Mouse (Mus musculus) mouse embryonic stem cell (cell line): Measurements from ENCODE around the gene Mmp17.
"Not testable (repeated sequence)": the region's sequence is repeated elsewhere in the genome, so short reads cannot be mapped to it uniquely, and the experiment has no call there.

Source experiments
- in situ Hi-C, 2 experiments: fragments of 300-500 bp; cut with MboI; formaldehyde crosslinking; loops; 1 replicate in 1 of 2; 3 replicates in 1 of 2; pipeline ENCODE4 v1.14.3; 2019 to 2020; ENCODE audit warnings: low sequenced_read_pairs in 2 of 2, low pct_unique_long_range_greater_than_20kb in 1 of 2, mixed read lengths in 1 of 2; ENCODE audit not compliant: unreplicated experiment in 1 of 2

Mmp17 gene

GRCm38 (mm10) chr5:129584583-129585541 is 893 bp downstream of the Mmp17 start:
- in situ Hi-C loops = loop anchor here (10.0 to 25.0 kb wide), 4 partner anchors 200 to 520 kb away; no protein-coding TSS in a partner anchor

- in situ Hi-C loops = loop anchor here (10.0 to 25.0 kb wide), 4 partner anchors 201 to 521 kb away; no protein-coding TSS in a partner anchor
These were observed 2.0 kb downstream of the Mmp17 start for GRCm38 (mm10) chr5:129586016-129586415.

DNA sequence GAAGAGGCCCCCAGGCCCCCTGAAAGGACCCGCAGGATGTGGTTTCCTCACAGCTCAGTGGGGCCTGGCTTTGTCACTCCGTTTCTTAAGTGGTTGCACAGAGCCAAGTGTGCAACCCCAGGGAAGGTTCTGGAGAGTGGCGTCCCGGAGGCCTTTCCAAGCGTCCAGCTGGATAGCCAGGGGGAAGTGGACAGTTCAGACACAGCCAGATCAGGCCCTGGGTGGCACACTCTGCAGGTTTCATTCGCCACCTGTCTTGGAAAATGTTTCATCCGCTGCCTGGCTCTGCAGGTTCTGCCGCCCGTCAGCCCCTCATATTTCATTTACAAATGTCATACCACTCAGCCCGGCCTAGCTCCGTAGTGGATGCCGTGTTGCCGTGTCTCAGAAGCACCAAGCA is 2.5 kb downstream of the Mmp17 start:
- in situ Hi-C loops = loop anchor here (10.0 to 25.0 kb wide), 4 partner anchors 202 to 522 kb away; no protein-coding TSS in a partner anchor

DNA sequence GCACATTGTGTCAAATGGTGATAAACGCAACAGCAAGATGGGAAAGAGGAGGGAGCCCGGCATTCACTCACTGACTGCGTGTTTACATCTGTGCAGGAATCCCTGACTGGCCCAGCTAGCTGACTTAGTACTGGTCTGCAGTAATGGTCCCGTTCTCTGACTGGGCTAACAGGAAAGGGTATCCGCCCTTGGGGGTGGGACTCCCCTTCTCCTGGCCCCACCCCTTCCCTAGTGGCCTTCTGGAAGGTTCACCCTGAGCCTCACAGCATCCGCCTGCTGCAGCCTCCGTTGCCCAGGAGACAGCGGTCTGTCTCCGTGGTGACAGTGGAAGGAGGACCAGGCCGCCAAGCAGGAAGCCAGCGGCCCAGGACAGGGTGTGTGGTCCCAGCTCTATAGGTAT is 6.9 kb downstream of the Mmp17 start:
- in situ Hi-C loops = loop anchor here (5.0 to 25.0 kb wide), 4 partner anchors 254 to 534 kb away; no protein-coding TSS in a partner anchor

GRCm38 (mm10) chr5:129594116-129595114 is 10.4 kb downstream of the Mmp17 start:
- in situ Hi-C loops = loop anchor here (5.0 to 25.0 kb wide), 4 partner anchors 257 to 537 kb away; no protein-coding TSS in a partner anchor

DNA sequence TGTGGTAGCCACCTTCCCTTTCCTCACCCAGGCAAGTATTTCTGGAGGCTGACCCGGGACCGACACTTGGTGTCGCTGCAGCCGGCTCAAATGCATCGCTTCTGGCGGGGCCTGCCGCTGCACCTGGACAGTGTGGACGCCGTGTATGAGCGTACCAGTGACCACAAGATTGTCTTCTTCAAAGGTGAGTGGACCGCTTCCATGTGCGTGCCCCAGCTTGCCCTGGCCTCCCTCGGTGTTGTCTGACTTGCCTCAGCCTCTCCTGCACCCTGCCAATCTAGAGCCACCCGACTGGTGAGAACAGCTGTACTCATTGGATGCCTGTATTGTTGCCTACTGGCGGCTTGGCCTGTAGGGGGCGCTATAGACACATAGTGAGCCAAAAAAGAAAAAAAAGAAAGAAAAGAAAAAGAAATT is 18.1 kb downstream of the Mmp17 start:
- in situ Hi-C loops = no loop called here

DNA sequence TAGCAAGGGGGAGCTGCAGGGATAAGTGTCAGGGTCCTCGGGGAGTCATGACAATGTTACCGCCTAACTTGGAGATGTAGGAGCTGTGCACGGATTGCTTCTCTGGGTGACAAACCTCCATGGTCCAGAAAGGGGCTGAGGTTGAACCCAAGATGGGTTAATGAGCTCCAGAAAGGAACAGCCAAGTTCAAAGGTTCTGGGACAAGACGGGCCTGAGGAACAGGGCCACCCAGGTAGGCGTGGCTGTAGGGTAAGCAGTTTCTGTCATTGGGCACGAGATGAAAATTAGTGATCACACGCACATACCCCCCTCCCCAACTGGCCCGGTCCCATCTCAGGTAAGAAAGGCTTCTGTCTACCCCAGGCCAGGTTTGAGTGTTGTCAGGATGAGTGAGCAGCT is 23.5 kb downstream of the Mmp17 start:
- in situ Hi-C loops = no loop called here

- in situ Hi-C loops = loop anchor here in 1 of 2 experiments (10.0 kb wide), 1 partner anchor 134 kb away; no protein-coding TSS in a partner anchor
These were observed 27.1 kb downstream of the Mmp17 start for GRCm38 (mm10) chr5:129611060-129611459.

- in situ Hi-C loops = not testable (repeated sequence)
These were observed 36.6 kb downstream of the Mmp17 start for GRCm38 (mm10) chr5:129620600-129620999.

GRCm38 (mm10) chr5:129621361-129621760 is 37.4 kb downstream of the Mmp17 start:
- in situ Hi-C loops = no loop called here

DNA sequence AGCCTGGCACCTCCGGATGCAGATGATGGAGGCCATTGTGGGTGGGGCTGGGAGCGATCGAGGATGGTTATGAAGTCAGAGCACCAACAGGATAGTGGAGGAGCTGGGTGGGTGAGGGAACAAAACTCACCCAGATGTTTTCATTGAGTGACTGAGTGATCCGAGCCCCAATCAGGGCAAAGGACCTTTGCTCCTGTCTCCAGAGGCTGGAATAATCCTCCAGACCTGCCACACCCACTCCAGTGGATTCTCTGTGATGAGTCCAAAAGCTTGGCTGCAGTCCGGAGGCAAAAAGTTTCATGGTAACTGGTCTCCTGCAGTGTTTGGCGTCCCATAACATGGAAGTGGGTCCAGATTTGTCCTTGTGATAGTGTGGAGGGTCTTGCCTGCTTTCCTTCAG is 42.1 kb downstream of the Mmp17 start:
- in situ Hi-C loops = no loop called here

DNA sequence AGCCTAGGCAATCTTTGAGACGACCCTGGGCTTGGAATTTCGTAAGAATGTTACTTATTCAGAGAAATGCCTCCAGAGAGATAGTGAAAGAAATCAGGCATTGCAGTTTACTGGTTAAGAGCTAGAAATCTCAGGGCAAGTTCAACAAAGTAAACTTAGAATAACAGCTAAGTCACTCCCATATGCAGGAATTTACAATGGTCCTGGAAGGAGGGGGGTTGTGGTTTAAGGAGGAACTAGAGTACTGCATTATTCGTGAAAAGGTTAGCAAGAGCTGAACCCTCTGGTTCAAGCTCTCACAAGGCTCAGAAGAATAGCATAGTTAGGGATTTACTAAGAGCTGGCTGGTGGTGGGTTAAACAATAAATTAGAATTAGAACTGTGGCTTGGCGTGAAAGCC is 42.6 kb downstream of the Mmp17 start:
- in situ Hi-C loops = not testable (repeated sequence)

- in situ Hi-C loops = not testable (repeated sequence)
These were observed 48.6 kb downstream of the Mmp17 start for GRCm38 (mm10) chr5:129632270-129633250.

- in situ Hi-C loops = no loop called here
These were observed 66.9 kb downstream of the Mmp17 start for GRCm38 (mm10) chr5:129650858-129651257.

DNA sequence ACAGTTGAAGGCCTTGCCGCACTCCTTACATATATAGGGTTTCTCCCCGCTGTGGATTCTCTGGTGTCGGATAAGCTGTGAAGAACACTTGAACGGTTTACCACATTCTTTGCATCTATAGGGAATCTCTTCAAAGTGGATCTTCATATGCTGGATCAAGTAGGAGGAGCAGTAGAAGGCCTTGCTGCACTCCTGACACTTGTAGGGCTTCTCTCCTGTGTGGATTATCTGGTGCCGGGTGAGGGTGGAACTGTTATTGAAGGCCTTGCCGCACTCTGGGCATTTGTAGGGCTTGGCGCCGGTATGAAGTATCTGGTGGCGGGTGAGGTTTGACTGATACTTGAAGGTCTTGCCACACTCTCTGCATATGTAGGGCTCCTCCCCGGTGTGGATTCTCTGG is 73.0 kb downstream of the Mmp17 start:
- in situ Hi-C loops = no loop called here

DNA sequence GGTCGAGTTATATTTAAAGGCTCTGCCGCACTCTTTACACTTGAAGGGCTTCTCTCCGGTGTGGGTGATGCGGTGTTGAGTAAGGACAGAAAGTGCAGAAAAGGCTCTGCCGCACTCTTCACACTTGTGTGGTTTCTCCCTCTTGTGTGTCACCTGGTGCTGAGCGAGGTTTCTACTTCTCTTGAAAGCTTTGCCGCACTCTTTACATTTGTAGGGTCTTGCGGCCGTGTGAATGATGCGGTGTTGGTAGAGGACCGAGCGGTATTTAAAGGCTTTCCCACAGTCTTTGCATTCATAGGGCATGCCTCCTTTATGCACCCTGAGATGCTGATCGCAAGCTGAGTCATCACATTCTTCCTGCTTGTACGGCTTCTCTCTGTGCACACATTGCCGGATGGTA is 74.0 kb downstream of the Mmp17 start:
- in situ Hi-C loops = no loop called here
